Mouse (Mus musculus) thymus, adult 2 months (tissue): ENCODE results near the gene Suclg2. TPM values are rescaled to one million over a fixed set of nuclear protein-coding genes. Genes with fewer than 3 reads are reported as not detected.

Source experiments
- DNase-seq: peaks from one replicate; pipeline ENCODE4 v3.0.0; 2021
- H3K27ac ChIP-seq: fragments of 200-500 bp; 2 replicates; pipeline ENCODE4 v1.5.1; 2012; ENCODE audit warnings: low read length, control low read depth; ENCODE audit not compliant: control insufficient read depth, insufficient read depth
- H3K27me3 ChIP-seq: fragments of 200-500 bp; 2 replicates; pipeline ENCODE4 v1.6.1; 2012; ENCODE audit warnings: mild to moderate bottlenecking, low read length, moderate library complexity, mixed read lengths; ENCODE audit not compliant: control insufficient read depth, insufficient read depth
- H3K36me3 ChIP-seq: fragments of 200-500 bp; 2 replicates; pipeline ENCODE4 v1.6.1; 2012; ENCODE audit warnings: mild to moderate bottlenecking, low read length, moderate library complexity; ENCODE audit not compliant: control insufficient read depth, insufficient read depth
- H3K4me1 ChIP-seq: fragments of 200-500 bp; replicated peaks from 2 replicates; pipeline ENCODE4 v1.6.1; 2012; ENCODE audit warnings: low read length; ENCODE audit not compliant: control insufficient read depth, insufficient read depth
- H3K4me3 ChIP-seq: fragments of 200-500 bp; 2 replicates; pipeline ENCODE4 v1.5.1; 2012; ENCODE audit warnings: mild to moderate bottlenecking, low read length, control low read depth, moderate library complexity; ENCODE audit not compliant: control insufficient read depth, insufficient read depth
- CTCF ChIP-seq: fragments of 200-500 bp; IDR thresholded peaks from 2 replicates; pipeline ENCODE4 v1.5.1; 2012; ENCODE audit warnings: mild to moderate bottlenecking, control low read depth, low read length, moderate library complexity, borderline replicate concordance; ENCODE audit not compliant: control insufficient read depth, poor library complexity, insufficient read depth; ENCODE audit errors: extremely low read depth
- POLR2A ChIP-seq: fragments of 200-500 bp; IDR thresholded peaks from 2 replicates; pipeline ENCODE4 v1.6.1; 2012; ENCODE audit warnings: mild to moderate bottlenecking, low read length, control low read depth, moderate library complexity; ENCODE audit not compliant: control insufficient read depth, poor library complexity, insufficient read depth; ENCODE audit errors: extremely low read depth
- WGBS: fragments of 180-500 bp; shearing (Covaris S2); methylation state at CpG from one replicate; pipeline ENCODE4 v1.1.7; 2018; 5-methylcytosine and 5-hydroxymethylcytosine counted together
- polyA plus RNA-seq: library from polyadenylated mRNA; depleted of rRNA; stranded (reverse); fragments of >200 nt; gene quantifications from 2 replicates; pipeline ENCODE4 v1.2.3, GENCODE M21; 2012

Gene Suclg2
- polyA plus RNA-seq, 1 experiment, result 8.7 TPM

GRCm38 (mm10) chr6:95518406-95518805 lies 200.2 kb downstream of the Suclg2 start:
- no peaks in the 10 kb centered on the region for H3K27me3 ChIP-seq
- DNase-seq, result no peak
- no peaks in the 10 kb centered on the region for H3K36me3 ChIP-seq
- H3K4me3 ChIP-seq, result no peak overlapping the region
- 92% methylated on average over 2 of the region's 2 CpGs for WGBS
- H3K27ac ChIP-seq, result no peak overlapping the region
- TF ChIP-seq CTCF (no peak), POLR2A (no peak)
- no peaks in the 10 kb centered on the region for H3K4me1 ChIP-seq

DNA sequence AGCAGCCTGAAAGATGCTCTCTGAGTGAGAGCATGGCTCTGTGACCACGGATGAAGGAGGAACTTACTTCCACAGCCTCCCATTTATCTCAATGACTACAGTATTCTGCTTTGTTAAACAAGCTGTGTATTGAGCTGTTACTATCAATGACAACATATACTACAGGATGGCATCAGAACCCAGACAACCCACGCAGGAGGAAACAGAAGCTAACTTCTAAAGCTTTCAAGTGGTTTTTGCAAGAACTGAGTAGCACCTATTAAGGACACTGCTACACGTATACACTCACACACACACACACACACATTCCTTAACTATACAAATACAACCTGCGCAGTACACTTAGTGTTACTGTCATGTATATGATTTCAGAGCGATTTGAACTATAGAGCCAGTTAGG lies 202.9 kb downstream of the Suclg2 start:
- Histone ChIP-seq H3K27me3 (no peaks in the 10 kb centered on the region), H3K4me3 (no peak overlapping the region), H3K4me1 (no peaks in the 10 kb centered on the region), H3K27ac (no peak overlapping the region), H3K36me3 (no peaks in the 10 kb centered on the region)
- 54% methylated on average over 5 of the region's 5 CpGs for WGBS
- TF ChIP-seq CTCF (no peak), POLR2A (no peak)
- DNase-seq, result no peak

- Histone ChIP-seq H3K27ac (no peak overlapping the region), H3K36me3 (no peaks in the 10 kb centered on the region), H3K4me3 (no peak overlapping the region), H3K4me1 (no peaks in the 10 kb centered on the region), H3K27me3 (no peaks in the 10 kb centered on the region)
- DNase-seq, result no peak
- no peak for TF ChIP-seq POLR2A
- no peak for TF ChIP-seq CTCF
- WGBS, result 97% methylated on average over 10 of the region's 10 CpGs
Measured at GRCm38 (mm10) chr6:95514726-95515125, 203.9 kb downstream of the Suclg2 start.

DNA sequence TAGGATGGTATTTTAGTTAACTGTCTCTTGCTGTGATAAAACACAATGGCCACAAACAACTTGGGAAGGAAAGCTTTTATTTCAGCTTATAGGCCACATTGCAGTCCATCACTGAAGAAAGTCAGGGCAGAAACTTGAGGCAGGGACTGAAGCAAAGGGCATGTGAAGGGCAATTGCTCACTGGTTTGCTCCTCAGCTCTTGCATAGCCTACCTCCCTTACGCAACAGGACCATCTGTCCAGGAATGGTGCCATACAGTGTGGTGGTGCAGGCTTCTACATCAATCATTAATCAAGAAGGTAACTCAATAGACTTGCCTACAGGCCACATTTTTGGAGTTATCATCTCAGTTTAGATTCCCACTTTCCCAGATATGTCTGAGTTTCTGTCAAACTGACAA lies 206.9 kb downstream of the Suclg2 start:
- WGBS, result 95% methylated on average over 1 of the region's 1 CpGs

GRCm38 (mm10) chr6:95500771-95501170 lies 217.8 kb downstream of the Suclg2 start:
- H3K4me1 ChIP-seq, result no peaks in the 10 kb centered on the region
- TF ChIP-seq POLR2A (no peak), CTCF (no peak)
- no peak for DNase-seq
- H3K4me3 ChIP-seq, result no peak overlapping the region
- no peaks in the 10 kb centered on the region for H3K27me3 ChIP-seq
- no peak overlapping the region for H3K27ac ChIP-seq
- WGBS, result 95% methylated on average over 5 of the region's 5 CpGs
- no peaks in the 10 kb centered on the region for H3K36me3 ChIP-seq

More for the DNA sequence above, 206.9 kb downstream of the Suclg2 start:
- TF ChIP-seq POLR2A (no peak), CTCF (no peak)
- H3K4me3 ChIP-seq, result no peak overlapping the region
- H3K36me3 ChIP-seq, result no peaks in the 10 kb centered on the region
- DNase-seq, result no peak
- no peak overlapping the region for H3K27ac ChIP-seq
- no peaks in the 10 kb centered on the region for H3K4me1 ChIP-seq
- H3K27me3 ChIP-seq, result no peaks in the 10 kb centered on the region

- H3K4me1 ChIP-seq, result no peaks in the 10 kb centered on the region
- no peak for TF ChIP-seq CTCF
- TF ChIP-seq POLR2A, result no peak
- no peak overlapping the region for H3K4me3 ChIP-seq
- WGBS, result 95% methylated on average over 5 of the region's 5 CpGs
- no peaks in the 10 kb centered on the region for H3K36me3 ChIP-seq
- DNase-seq, result no peak
- H3K27me3 ChIP-seq, result no peaks in the 10 kb centered on the region
- H3K27ac ChIP-seq, result no peak overlapping the region
Measured at GRCm38 (mm10) chr6:95499639-95500038, 219.0 kb downstream of the Suclg2 start.

DNA sequence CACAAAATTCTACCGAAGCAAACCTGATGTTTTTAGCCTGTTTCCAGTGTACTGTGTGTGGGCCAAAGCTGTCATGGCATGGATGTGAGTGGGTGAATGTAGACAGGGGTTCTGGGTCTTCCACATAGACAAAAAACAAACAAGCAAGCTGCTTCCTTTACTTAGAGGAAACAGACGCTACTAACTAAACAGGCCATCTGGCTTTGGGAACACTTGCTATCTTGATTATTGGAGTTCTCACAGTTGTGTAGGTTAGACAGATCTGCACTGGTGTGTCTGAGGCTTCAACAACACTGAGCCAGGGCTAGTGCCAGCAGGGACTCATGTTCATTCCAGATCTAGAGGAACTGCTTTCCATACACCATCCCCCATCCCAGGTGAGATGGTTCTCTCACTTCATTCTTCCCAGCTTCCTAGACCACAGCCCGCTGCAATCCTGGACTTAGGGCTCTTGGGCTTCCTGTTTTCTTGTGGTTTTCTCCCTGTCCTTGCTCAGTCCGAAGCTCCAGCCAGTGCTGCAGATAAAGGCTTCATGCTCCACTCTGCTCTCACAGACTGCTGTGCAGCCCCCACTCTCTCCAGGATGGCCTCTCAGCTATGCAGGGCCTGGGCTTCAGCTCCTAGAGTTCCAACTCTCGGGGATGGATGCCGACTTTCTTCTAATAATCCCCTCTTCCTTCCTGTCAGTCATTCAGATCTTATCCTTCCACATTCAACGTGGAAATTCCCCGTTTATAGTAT lies 226.2 kb downstream of the Suclg2 start:
- WGBS, result 81% methylated on average over 8 of the region's 8 CpGs
- no peak for DNase-seq
- Histone ChIP-seq H3K36me3 (no peaks in the 10 kb centered on the region), H3K27ac (no peak overlapping the region), H3K27me3 (no peaks in the 10 kb centered on the region), H3K4me1 (no peaks in the 10 kb centered on the region), H3K4me3 (no peak overlapping the region)
- TF ChIP-seq POLR2A (no peak), CTCF (no peak)
